Mouse (Mus musculus) heart, embryonic 14.5 days (tissue): ENCODE data around the gene Gm6583. TPM values are rescaled to one million over a fixed set of nuclear protein-coding genes. Genes with fewer than 3 reads are reported as not detected.

Experiments
- ATAC-seq: fragments of 200-750 bp; cut with Nextera tagmentation; 2 replicates; pipeline ENCODE4 v1.8.0; 2017; ENCODE audit warnings: low read depth, moderate TSS enrichment; ENCODE audit not compliant: insufficient number of reproducible peaks, insufficient read depth, low FRiP score
- H3K27ac ChIP-seq, 2 experiments: fragments of 200-500 bp in 1 of 2; fragments of 300-500 bp in 1 of 2; sonication (generic) in 1 of 2; replicated peaks in 1 of 2; 2 replicates each; pipeline ENCODE4 v1.5.1; 2012 to 2014; ENCODE audit warnings: low read depth in 2 of 2, low read length in 2 of 2, control low read depth in 1 of 2, mild to moderate bottlenecking in 1 of 2, mixed read lengths in 1 of 2; ENCODE audit not compliant: control insufficient read depth in 1 of 2, insufficient read depth in 1 of 2
- H3K27me3 ChIP-seq: fragments of 300-500 bp; sonication (generic); 2 replicates; pipeline ENCODE4 v1.6.1; 2014; ENCODE audit warnings: mild to moderate bottlenecking, low read length, control low read depth; ENCODE audit not compliant: control insufficient read depth, insufficient read depth
- H3K36me3 ChIP-seq: fragments of 300-500 bp; sonication (generic); 2 replicates; pipeline ENCODE4 v1.6.1; 2014; ENCODE audit warnings: mild to moderate bottlenecking, control low read depth, low read length, mixed read lengths; ENCODE audit not compliant: control insufficient read depth, insufficient read depth
- H3K4me1 ChIP-seq, 2 experiments: fragments of 200-500 bp in 1 of 2; fragments of 300-500 bp in 1 of 2; sonication (generic) in 1 of 2; 2 replicates each; pipeline ENCODE4 v1.6.1; 2012 to 2014; ENCODE audit warnings: low read length in 2 of 2, control low read depth in 1 of 2, mixed read lengths in 1 of 2; ENCODE audit not compliant: control insufficient read depth in 2 of 2, insufficient read depth in 2 of 2
- H3K4me2 ChIP-seq: fragments of 300-500 bp; sonication (generic); 2 replicates; pipeline ENCODE4 v1.6.1; 2014; ENCODE audit warnings: mild to moderate bottlenecking, low read length
- H3K4me3 ChIP-seq, 2 experiments: fragments of 200-500 bp in 1 of 2; fragments of 300-500 bp in 1 of 2; sonication (generic) in 1 of 2; 2 replicates each; pipeline ENCODE4 v1.5.1; 2012 to 2014; ENCODE audit warnings: low read length in 2 of 2, mild to moderate bottlenecking in 2 of 2, control low read depth in 1 of 2, low read depth in 1 of 2, moderate library complexity in 1 of 2; ENCODE audit not compliant: control insufficient read depth in 1 of 2, insufficient read depth in 1 of 2
- H3K9ac ChIP-seq: fragments of 300-500 bp; sonication (generic); 2 replicates; pipeline ENCODE4 v1.6.1; 2014; ENCODE audit warnings: mild to moderate bottlenecking, low read length
- H3K9me3 ChIP-seq: fragments of 300-500 bp; sonication (generic); 2 replicates; pipeline ENCODE4 v1.6.1; 2016; ENCODE audit warnings: low read length, control low read depth; ENCODE audit not compliant: control insufficient read depth
- WGBS: fragments of 180-500 bp; shearing (Covaris S2); extraction: QIAGEN DNeasy Blood & Tissue Kit; methylation state at CpG from one replicate; pipeline ENCODE4 v1.1.7; 2014; 5-methylcytosine and 5-hydroxymethylcytosine counted together
- polyA plus RNA-seq: library from polyadenylated mRNA; unstranded; fragments of >200 nt; fragmentation: Nextera tagmentation; extraction: Ambion mirVana; gene quantifications from 2 replicates; pipeline ENCODE4 v1.2.1, GENCODE M21; 2014

Gene Gm6583
- polyA plus RNA-seq = not detected in 2 replicates

DNA sequence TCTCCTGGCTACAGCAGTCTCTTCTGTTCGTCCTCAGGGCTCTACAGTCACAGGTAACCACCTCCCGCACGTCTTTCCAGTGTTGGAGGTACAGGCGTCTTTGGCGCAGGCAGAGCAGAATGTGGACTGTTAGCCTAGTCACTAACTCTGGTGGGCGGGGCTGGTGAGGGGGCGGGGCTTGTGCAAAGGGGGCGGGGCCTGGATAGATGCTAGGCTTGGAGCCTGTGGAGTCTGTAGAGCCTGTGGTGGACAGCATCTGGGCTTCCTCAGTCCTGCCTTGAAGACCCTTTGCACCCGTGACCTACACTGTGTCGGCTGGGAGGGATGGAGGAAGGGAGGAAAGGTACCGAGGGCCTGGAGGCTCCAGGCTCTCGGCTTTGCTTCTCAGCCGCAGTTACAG, at the start of gene Gm6583:
Gene Gm6583 (minus strand): TSS at position 124 of the 400 bp plus-strand sequence.
- Histone ChIP-seq H3K9me3 (no peaks in the 10 kb centered on the region), H3K4me3 (no peak within 1 kb of the TSS), H3K4me1 (peaks cover 2 to 5% of the 10 kb centered on the region in 2 experiments; a peak in 2 of 4 replicates), H3K27ac (no peak within 1 kb of the TSS), H3K36me3 (peaks cover 30% of the 10 kb centered on the region), H3K4me2 (no peak within 1 kb of the TSS), H3K9ac (no peak within 1 kb of the TSS), H3K27me3 (0 out of 2 replicates have a peak, but pooled peaks cover 5% of the 10 kb centered on the region)
- ATAC-seq = no peak
- 63% methylated on average over 13 of the region's 13 CpGs for WGBS

DNA sequence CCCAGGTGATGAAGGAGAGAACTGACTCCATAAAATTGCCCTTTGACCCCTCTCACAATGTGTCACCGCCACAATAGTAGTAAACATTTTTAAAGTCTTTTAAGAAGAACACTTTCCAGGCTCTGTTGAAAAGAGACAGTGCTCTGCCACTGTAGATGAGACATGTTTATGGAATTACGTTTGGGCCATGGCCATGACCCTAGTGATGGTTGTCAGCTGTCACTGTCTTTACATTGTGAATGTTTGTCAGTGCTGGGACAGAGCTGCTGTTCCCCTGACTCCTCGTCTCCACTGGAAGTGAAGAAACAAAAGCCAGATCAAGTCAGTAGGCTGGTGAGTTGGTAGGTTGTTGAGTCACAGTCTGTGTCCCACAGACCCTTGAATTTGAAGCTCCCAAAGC, 46.6 kb upstream of the Gm6583 start:
- peaks cover 3 to 9% of the 10 kb centered on the region in 2 experiments for H3K4me1 ChIP-seq
- no peak overlapping the region for H3K4me3 ChIP-seq
- no peak overlapping the region for H3K27ac ChIP-seq
- 0 out of 2 replicates have a peak, but pooled peaks cover 14% of the 10 kb centered on the region for H3K27me3 ChIP-seq
- no peak for ATAC-seq
- H3K9ac ChIP-seq = no peak overlapping the region
- no peak overlapping the region for H3K4me2 ChIP-seq
- 53% methylated on average over 3 of the region's 3 CpGs for WGBS
- H3K9me3 ChIP-seq = no peaks in the 10 kb centered on the region
- no peaks in the 10 kb centered on the region for H3K36me3 ChIP-seq

GRCm38 (mm10) chr5:112399284-112399683, 43.5 kb upstream of the Gm6583 start:
- H3K9ac ChIP-seq = no peak overlapping the region
- H3K27ac ChIP-seq = no peak overlapping the region
- H3K4me2 ChIP-seq = no peak overlapping the region
- no peaks in the 10 kb centered on the region for H3K9me3 ChIP-seq
- peaks cover 40% of the 10 kb centered on the region for H3K27me3 ChIP-seq
- ATAC-seq = no peak
- no peaks in the 10 kb centered on the region for H3K36me3 ChIP-seq
- H3K4me1 ChIP-seq = no peaks in the 10 kb centered on the region
- WGBS = 57% methylated on average over 10 of the region's 10 CpGs
- H3K4me3 ChIP-seq = no peak overlapping the region

GRCm38 (mm10) chr5:112396066-112396465, 40.2 kb upstream of the Gm6583 start:
- no peak overlapping the region for H3K27ac ChIP-seq
- H3K4me1 ChIP-seq = no peaks in the 10 kb centered on the region
- no peaks in the 10 kb centered on the region for H3K36me3 ChIP-seq
- H3K9me3 ChIP-seq = no peaks in the 10 kb centered on the region
- peaks cover 70% of the 10 kb centered on the region for H3K27me3 ChIP-seq
- no peak overlapping the region for H3K9ac ChIP-seq
- ATAC-seq = no peak
- 78% methylated on average over 18 of the region's 18 CpGs for WGBS
- H3K4me3 ChIP-seq = no peak overlapping the region
- no peak overlapping the region for H3K4me2 ChIP-seq

DNA sequence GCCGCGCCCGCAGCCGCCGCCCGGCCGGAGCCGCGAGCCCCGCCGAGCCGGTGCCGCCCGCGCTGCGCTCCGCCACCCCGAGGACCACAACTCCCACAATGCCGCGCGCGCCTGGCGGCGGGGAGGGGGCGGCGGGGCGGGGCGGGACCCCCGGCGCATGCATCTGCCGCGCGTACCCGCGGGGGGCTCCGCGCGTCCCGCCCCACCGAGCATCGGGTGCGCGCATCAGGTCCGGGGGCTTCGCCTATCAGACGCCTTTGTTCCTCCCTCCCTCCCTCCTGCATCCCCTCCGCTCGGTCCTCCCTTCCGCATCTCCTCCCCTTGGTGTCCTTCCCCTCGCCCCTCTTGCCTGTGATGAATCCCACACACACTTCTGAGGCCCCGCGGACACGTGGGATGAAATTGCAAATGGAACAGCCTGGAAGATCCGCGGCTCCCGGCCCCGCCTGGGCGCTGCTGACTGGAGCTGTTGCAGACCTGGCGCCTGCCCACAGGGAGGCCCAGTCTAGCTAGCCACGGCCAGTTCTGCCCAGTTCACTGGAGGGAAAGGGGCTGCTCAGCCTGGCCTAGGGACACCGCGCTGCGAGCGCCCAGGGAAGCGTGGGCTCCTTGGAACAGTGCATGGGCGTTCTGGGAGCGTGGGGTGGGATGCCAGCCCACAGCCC, 39.1 kb upstream of the Gm6583 start, which contains the start of gene Asphd2:
Gene Asphd2 (minus strand): TSS at position 88 of the 665 bp plus-strand sequence.
- no peaks in the 10 kb centered on the region for H3K9me3 ChIP-seq
- peak within 1 kb of the TSS; percentile 52 to 54 for H3K4me3 ChIP-seq
- H3K9ac ChIP-seq = peak within 1 kb of the TSS; percentile 61
- no peaks in the 10 kb centered on the region for H3K36me3 ChIP-seq
- H3K27me3 ChIP-seq = peaks cover 79% of the 10 kb centered on the region
- no peak within 1 kb of the TSS for H3K27ac ChIP-seq
- no peaks in the 10 kb centered on the region for H3K4me1 ChIP-seq
- H3K4me2 ChIP-seq = peak within 1 kb of the TSS; percentile 78
- 5% methylated on average over 18 of the region's 67 CpGs for WGBS
- peak; percentile 80 for ATAC-seq

- 1% methylated on average over 17 of the region's 28 CpGs for WGBS
- H3K27me3 ChIP-seq = peaks cover 80% of the 10 kb centered on the region
- no peak for ATAC-seq
- no peaks in the 10 kb centered on the region for H3K4me1 ChIP-seq
- H3K36me3 ChIP-seq = no peaks in the 10 kb centered on the region
- H3K4me2 ChIP-seq = peak overlapping the region; percentile 78
- peak overlapping the region; percentile 61 for H3K9ac ChIP-seq
- no peak overlapping the region for H3K27ac ChIP-seq
- H3K4me3 ChIP-seq = peak overlapping the region; percentile 48 to 52
- no peaks in the 10 kb centered on the region for H3K9me3 ChIP-seq
Observed at GRCm38 (mm10) chr5:112394415-112394763, 38.6 kb upstream of the Gm6583 start.

DNA sequence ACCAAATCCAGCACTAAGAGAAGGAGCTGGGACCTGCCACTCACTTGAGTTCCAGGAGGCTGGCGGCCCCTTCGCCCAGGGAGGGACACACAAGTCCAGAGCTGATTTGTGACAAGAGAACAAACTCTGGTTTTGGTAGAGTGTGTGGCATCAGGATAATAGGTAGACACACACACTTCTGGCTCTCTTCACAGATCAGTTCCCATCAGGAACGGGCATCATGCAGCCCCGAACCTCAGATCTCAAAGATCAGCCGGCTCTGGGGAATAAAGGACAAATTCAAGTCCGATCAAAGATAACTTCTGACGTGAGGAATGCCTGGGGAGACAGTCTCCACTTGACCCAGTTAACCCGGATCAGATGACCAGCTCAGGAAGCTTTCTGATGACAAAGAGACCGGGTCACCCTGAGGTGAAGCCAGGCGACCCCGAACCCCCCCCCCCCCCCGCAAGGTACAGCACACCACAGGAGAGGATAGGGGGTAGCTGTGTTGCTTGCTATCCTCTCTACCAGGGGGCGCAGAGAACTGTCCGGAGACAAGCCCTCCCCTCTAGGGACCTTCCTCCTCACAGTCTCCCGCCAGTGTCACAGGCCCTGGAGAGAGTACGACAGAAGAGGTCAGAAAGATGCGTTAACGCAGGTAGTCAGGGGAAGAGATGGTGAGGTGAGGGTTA, 38.0 kb upstream of the Gm6583 start:
- no peak for ATAC-seq
- H3K4me1 ChIP-seq = no peaks in the 10 kb centered on the region
- no peaks in the 10 kb centered on the region for H3K36me3 ChIP-seq
- peak overlapping the region; percentile 48 to 52 for H3K4me3 ChIP-seq
- no peak overlapping the region for H3K27ac ChIP-seq
- H3K9me3 ChIP-seq = no peaks in the 10 kb centered on the region
- H3K9ac ChIP-seq = no peak overlapping the region
- 12% methylated on average over 18 of the region's 18 CpGs for WGBS
- peaks cover 79% of the 10 kb centered on the region for H3K27me3 ChIP-seq
- peak overlapping the region; percentile 78 for H3K4me2 ChIP-seq
